Mouse (Mus musculus) adrenal gland, postnatal 14 days (tissue): Measurements from ENCODE around the gene Ccdc58. TPM values are rescaled to one million over a fixed set of nuclear protein-coding genes. Genes with fewer than 3 reads are reported as not detected.
"Not testable (repeated sequence)": the region's sequence is repeated elsewhere in the genome, so short reads cannot be mapped to it uniquely, and the experiment has no call there.

ENCODE experiments used
- DNase-seq: peaks from one replicate; pipeline ENCODE4 v3.0.0; 2021; ENCODE audit warnings: mixed read lengths
- long read RNA-seq, 2 experiments: library from polyadenylated mRNA; stranded (forward); transcript quantifications; one replicate each; pipeline ENCODE4 v2.0.0; 2021
- total RNA-seq: library from RNA; stranded (reverse); gene quantifications from 2 replicates; pipeline ENCODE4 v1.2.3, GENCODE M21; 2021

Ccdc58 gene
- 50.9 and 54.6 TPM in 2 replicates for total RNA-seq
- long read RNA-seq, experiment 1, transcript Ccdc58-203 (5 exons, 1,073 nt): major isoform, 28 of 48 reads
- long read RNA-seq, experiment 1, partial matches to known transcripts: 11 of 48 reads
- long read RNA-seq, experiment 1, other reads (novel, unspliced or antisense): 6 of 48 reads
- long read RNA-seq, experiment 2, transcript Ccdc58-205 (3 exons, 392 nt): minor isoform, 5 of 52 reads
- long read RNA-seq, experiment 2, transcript Ccdc58-203 (5 exons, 1,073 nt): major isoform, 37 of 52 reads
- long read RNA-seq, experiment 2, partial matches to known transcripts: 8 of 52 reads
- long read RNA-seq, experiment 2, other reads (novel, unspliced or antisense): 2 of 52 reads

GRCm38 (mm10) chr16:36071450-36072379 lies at the start of gene Ccdc58, which contains the start of gene Fam162a:
Gene Ccdc58, plus strand, starts transcription at chr16:36071685.
Gene Fam162a, minus strand, starts transcription at chr16:36071594.
- DNase-seq: peak; percentile 96

GRCm38 (mm10) chr16:36028120-36028519 lies 43.4 kb upstream of the Ccdc58 start:
- not testable (repeated sequence) for DNase-seq

GRCm38 (mm10) chr16:36040640-36041624 lies 30.6 kb upstream of the Ccdc58 start, which contains the start of gene Wdr5b:
Gene Wdr5b, plus strand, starts transcription at chr16:36041190.
- DNase-seq: peak; percentile 94

DNA sequence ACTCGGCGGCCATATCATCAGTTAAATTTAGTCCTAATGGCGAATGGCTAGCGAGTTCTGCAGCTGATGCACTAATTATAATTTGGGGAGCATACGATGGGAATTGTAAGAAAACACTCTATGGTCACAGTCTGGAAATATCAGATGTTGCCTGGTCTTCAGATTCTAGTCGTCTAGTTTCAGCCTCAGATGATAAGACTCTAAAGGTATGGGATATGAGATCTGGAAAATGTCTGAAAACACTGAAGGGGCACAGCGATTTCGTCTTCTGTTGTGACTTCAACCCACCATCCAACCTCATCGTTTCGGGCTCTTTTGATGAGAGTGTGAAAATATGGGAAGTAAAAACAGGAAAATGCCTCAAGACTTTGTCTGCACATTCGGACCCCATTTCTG lies 29.9 kb upstream of the Ccdc58 start:
- DNase-seq: no peak

GRCm38 (mm10) chr16:36043073-36043472 lies 28.4 kb upstream of the Ccdc58 start:
- DNase-seq: no peak

GRCm38 (mm10) chr16:36043964-36044363 lies 27.5 kb upstream of the Ccdc58 start:
- DNase-seq: no peak

- DNase-seq: no peak
Observed at GRCm38 (mm10) chr16:36047538-36047937, 23.9 kb upstream of the Ccdc58 start.

GRCm38 (mm10) chr16:36051491-36051890 lies 20.0 kb upstream of the Ccdc58 start:
- no peak for DNase-seq

- DNase-seq: no peak
Observed at GRCm38 (mm10) chr16:36053524-36054275, 17.8 kb upstream of the Ccdc58 start.

GRCm38 (mm10) chr16:36054920-36055319 lies 16.6 kb upstream of the Ccdc58 start:
- DNase-seq: no peak

- DNase-seq: peak; percentile 63
Observed at GRCm38 (mm10) chr16:36056416-36056815, 15.1 kb upstream of the Ccdc58 start.

- peak; percentile 28 for DNase-seq
Observed at GRCm38 (mm10) chr16:36057933-36058475, 13.5 kb upstream of the Ccdc58 start.

DNA sequence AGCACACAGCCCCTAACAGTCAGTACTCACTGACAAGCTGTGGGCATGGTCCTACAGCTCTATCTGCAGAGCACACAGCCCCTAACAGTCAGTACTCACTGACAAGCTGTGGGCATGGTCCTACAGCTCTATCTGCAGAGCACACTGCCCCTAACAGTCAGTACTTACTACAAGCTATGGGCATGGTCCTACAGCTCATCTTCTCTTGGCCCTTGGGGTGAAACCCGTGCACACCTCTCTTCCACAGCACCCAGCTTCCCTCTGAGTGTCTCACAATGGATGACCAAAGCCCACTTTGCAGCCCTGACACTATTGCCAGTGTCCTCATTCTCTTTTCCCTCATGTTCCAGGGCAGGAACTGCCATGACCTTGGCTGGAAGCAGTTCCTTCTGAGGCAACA lies 9.0 kb upstream of the Ccdc58 start:
- not testable (repeated sequence) for DNase-seq

DNA sequence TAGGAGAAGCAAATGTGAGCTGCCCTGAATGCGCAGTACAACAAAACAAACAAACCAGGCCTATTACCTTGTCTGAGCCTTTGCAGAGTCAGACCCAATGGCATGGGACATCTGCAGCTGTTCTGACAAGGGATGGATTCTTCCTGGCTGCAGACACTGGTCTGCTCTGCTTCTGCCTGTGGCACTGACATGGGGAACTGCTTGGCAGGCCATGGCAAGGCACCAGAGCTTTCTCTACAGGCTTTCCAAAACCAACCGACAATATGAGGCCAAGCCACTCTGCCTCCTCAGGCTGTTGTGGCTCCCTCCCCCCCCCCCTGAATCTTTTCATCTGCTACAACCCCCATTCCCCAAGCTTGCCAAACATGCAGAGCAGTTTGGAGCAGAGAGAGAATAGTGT lies 8.2 kb upstream of the Ccdc58 start:
- no peak for DNase-seq

DNA sequence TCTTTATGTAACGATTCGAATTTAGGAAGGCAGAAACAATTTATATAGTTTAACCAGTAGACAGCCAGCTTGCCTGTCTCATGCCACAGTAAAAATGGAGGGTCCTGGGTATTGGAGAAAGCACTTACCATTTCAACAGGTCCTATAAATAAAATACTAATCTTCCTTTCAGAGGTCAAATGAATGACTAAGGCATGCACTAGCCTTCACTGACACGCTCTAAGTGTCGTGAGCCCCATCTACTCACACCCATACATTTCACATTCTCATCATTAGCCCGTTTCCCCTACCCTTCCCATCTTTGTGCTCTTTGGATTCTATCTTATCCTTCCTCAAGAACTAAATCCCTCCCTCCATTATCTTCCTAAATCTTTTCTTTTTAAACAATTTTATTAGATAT lies 6.6 kb upstream of the Ccdc58 start:
- no peak for DNase-seq

- peak; percentile 13 for DNase-seq
Observed at GRCm38 (mm10) chr16:36067694-36068093, 3.8 kb upstream of the Ccdc58 start.

- DNase-seq: no peak
Observed at GRCm38 (mm10) chr16:36068356-36068755, 3.1 kb upstream of the Ccdc58 start.

DNA sequence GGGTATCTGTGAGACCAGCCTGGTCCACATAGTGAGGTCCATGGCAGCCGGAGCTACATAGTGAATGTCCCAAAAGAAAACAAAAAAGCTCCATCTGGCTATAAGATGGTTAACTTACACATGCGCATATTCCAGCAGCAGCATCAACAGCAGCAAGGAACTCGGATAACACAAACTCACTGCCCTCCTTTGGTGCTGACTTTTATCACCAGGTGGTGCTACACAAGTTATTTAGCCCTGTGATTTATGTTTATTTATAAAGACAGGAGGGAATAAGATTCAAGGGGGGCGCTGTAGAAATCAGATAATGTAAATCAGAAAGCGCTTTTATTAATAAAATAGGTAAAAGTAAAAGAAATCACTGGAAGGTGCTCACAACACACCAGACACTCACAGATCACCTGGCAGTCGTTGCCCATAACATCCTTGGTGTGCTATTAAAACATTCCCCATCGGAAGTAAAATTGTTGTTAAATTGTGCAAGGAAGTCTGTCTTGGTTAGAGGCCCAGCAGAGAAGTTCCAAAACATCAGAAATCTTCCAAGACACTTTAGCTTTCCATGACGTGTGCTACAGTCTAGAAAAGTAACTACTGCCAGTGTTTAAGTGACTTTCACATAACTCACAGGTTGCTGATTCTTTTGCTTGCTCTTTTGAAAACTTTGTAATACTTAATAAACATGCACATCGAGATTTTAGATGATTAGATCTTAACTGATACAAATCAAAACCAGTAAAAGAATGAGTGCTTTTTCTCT lies 1.5 kb upstream of the Ccdc58 start:
- no peak for DNase-seq

- no peak for DNase-seq
Observed at GRCm38 (mm10) chr16:36071071-36071449, 425 bp upstream of the Ccdc58 start.
